Mouse (Mus musculus) heart, postnatal 14 days (tissue): ENCODE measurements around the gene Wfdc1. TPM values are rescaled to one million over a fixed set of nuclear protein-coding genes. Genes with fewer than 3 reads are reported as not detected.

Experiments used
- DNase-seq, 2 experiments: peaks; one replicate each; pipeline ENCODE4 v3.0.0; 2021 to 2022
- intact Hi-C: fragments of 180-260 bp; cut with DNase I; formaldehyde crosslinking; loops from one replicate; pipeline ENCODE4 v1.15.1; 2025
- long read RNA-seq, 2 experiments: library from polyadenylated mRNA; stranded (forward); transcript quantifications; one replicate each; pipeline ENCODE4 v2.0.0; 2021
- total RNA-seq, 2 experiments: library from RNA; stranded (reverse); gene quantifications; 2 replicates each; pipeline ENCODE4 v1.2.3; 2021

Wfdc1 gene
- 10 to 100 TPM; 48.2 to 51.1 TPM for total RNA-seq
- long read RNA-seq, experiment 1, transcript Wfdc1-201 (7 exons, 1,371 nt) = major isoform, 47 of 55 reads
- long read RNA-seq, experiment 1, partial matches to known transcripts = 1 of 55 reads
- long read RNA-seq, experiment 1, other reads (novel, unspliced or antisense) = 5 of 55 reads
- long read RNA-seq, experiment 2, transcript Wfdc1-201 (7 exons, 1,371 nt) = major isoform, 25 of 30 reads
- long read RNA-seq, experiment 2, partial matches to known transcripts = 1 of 30 reads
- long read RNA-seq, experiment 2, other reads (novel, unspliced or antisense) = 4 of 30 reads

DNA sequence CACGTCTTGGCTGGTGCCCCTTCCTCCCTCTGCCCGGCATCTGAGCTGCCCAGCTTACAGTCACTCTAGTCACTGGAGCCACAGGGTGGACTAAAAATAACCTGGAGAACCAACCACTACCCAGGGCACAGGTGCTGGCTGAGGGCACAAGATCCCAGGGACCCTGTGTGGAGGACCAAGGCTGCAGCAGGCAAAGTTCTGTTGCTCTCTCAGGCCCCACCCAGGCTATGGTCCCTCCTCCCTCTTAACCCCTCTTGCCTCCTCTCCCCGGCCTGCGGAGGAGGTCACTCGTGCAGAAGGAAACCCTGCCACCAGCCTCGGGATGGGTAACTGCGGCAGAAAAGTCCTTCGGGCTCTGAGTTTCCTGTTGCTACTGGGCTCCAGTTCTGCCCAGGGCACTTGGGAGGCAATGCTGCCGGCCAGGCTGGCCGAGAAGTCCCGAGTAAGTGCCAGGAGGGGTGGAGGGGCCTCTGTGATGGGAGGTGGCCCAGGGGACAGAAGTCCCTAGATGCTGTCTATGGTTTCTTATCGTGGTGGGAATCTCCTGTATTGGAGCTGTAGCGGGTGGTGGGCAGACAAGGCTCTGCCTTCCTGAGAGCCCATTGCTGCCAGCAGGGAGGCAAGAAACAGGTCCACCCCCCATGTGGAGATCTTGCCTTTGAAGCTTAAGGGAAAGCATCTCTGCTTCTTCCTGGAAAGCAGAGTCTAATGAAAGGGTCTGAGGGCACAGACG lies at the start of gene Wfdc1:
TSS of gene Wfdc1 (plus strand) at position 147 of the 733 bp plus-strand sequence.
- DNase-seq = peak; percentile 48 to 64
- intact Hi-C loops = no loop called here

- intact Hi-C loops = no loop called here
- no peak for DNase-seq
Observed at GRCm38 (mm10) chr8:119616811-119617210, 49.4 kb upstream of the Wfdc1 start.

GRCm38 (mm10) chr8:119617586-119617985 lies 48.6 kb upstream of the Wfdc1 start:
- DNase-seq = peak in 1 of 2 experiments; percentile 26
- intact Hi-C loops = no loop called here

DNA sequence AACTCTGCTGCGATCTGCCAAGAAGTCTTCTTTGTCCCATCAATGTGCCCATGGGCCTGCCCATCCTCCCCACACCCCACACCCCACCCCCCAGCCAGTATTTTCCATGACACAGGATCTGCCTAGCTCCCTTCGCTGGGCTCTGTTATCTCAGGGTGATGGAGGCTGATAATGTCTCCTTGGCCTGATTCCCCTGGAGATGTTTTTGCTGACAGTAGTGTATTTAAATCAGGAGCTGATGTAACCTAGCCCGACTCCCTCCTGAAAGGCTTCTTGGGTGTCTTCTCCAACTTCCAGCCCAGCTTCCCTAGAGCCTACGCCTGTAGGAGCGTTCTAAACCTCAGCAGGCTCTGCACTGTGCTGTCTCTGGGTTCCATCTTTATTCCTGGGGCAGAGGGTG lies 47.3 kb upstream of the Wfdc1 start:
- intact Hi-C loops = no loop called here
- DNase-seq = no peak

DNA sequence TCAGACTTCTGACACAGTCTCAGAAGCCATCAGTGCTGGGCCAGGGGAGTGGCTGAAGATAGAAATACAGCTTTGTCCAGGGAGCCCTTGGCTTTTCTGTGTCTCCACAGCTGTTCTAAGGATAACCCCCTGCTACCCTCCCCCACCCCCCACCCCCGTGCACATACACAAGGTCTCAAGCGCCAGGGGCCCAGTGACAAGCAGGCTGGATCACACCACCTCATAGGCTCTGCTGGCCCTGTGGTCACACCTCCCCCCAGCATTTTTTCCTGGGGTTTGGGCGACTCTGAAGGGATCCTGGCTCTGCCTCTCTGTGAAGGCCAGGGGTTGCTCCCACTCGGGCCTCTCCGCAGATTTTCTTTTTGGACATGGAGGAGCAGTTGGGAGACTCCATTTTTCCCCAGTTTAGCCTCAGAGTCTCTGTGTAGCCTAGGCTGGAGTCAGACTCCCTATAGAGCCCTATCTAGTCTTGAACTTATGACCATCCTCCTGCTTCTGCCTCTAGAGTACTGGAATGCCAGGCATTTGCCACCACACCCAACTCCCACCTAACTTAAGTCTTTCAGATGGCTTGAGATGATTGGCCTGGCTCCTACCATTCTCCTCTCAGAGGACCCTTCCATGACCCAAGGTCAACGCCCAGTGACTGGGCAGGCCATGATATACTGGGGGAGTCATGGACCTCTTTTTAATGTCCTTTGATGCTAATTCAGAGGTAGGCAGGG lies 45.9 kb upstream of the Wfdc1 start:
- intact Hi-C loops = no loop called here
- no peak for DNase-seq

- intact Hi-C loops = no loop called here
- no peak for DNase-seq
Observed at GRCm38 (mm10) chr8:119620848-119621465, 45.2 kb upstream of the Wfdc1 start.

DNA sequence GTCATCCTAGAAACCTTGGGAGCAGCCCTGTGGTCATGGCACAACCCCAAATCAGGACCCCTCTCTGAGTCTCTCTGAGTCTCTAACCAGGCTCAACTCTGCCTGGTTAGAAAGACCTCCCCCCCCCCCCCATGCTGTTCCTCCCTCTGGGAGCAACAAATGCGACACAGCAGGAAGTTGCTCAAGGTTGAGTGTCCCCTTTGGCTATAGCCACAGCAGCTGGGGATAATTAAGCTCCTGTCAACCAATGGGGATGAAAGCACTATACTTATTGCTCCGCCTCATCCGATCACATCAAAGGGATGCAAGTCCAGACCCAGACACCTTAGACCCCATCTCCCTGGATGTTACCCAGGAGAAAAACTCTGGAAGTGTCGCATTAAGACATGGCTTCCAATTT lies 43.6 kb upstream of the Wfdc1 start:
- no peak for DNase-seq
- intact Hi-C loops = no loop called here

DNA sequence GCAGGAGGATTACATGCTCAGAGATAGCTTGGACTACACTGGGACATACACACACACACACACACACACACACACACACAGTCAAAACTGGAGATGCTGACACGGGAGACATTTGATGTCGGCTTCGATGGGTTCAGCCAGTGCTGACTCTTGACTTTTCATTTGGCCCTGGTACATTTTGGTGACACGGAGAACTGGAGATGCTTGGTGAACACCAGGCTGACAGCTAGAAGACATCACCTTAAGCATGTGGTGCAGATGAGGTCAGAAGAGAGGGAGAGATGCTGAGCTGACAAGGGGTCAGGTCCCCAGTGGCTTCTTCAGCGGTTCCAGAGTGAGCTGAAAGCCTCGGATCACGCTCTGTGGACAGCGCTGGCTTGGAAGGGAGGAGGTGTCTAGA lies 43.1 kb upstream of the Wfdc1 start:
- DNase-seq = no peak
- intact Hi-C loops = no loop called here

- intact Hi-C loops = no loop called here
- no peak for DNase-seq
Observed at GRCm38 (mm10) chr8:119623744-119624143, 42.4 kb upstream of the Wfdc1 start.

DNA sequence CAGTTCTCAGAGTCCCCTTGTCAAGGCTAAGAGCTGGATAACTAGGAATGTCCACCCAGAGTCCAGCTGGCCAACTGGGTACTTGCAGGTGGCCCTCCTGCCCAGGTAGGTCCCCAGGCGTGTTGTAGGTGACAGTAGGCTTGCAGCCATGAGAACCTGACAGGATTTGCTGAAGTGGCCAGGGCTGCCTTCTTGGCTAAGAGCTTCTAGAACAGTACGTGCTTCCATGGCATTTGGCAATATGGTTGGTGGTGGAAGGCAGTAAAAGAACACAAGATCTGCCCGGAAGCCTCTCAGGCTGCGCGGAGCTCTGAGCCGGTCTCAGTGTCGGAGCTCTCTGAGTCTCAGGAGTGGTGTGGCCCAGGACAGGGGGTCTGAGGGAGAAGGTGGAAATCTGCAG lies 41.2 kb upstream of the Wfdc1 start:
- intact Hi-C loops = no loop called here
- DNase-seq = no peak

GRCm38 (mm10) chr8:119625788-119626187 lies 40.4 kb upstream of the Wfdc1 start:
- intact Hi-C loops = no loop called here
- DNase-seq = no peak

DNA sequence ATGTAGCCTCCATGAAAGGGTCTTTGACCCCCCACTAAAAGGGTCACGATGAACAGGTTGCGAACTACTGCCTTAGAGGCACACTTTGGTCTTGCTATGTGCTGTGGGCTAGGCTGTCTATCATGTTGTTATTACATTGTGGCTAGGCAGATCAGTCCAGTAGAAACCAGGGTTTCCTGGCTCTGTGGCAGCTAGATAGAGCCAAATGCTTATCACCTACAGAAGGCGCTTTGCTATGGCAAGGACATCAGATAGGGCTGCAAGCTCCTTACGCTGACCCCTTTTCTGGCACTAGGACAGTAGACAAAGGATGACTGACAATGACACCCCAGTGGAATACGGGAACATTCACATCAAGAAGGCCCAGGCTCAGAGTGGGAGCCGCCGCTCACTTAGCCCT lies 39.0 kb upstream of the Wfdc1 start:
- no peak for DNase-seq
- intact Hi-C loops = no loop called here

- intact Hi-C loops = no loop called here
- DNase-seq = no peak
Observed at GRCm38 (mm10) chr8:119627613-119628359, 38.4 kb upstream of the Wfdc1 start.

- intact Hi-C loops = no loop called here
- DNase-seq = no peak
Observed at GRCm38 (mm10) chr8:119630841-119631240, 35.3 kb upstream of the Wfdc1 start.

- intact Hi-C loops = no loop called here
- no peak for DNase-seq
Observed at GRCm38 (mm10) chr8:119632246-119632645, 33.9 kb upstream of the Wfdc1 start.

DNA sequence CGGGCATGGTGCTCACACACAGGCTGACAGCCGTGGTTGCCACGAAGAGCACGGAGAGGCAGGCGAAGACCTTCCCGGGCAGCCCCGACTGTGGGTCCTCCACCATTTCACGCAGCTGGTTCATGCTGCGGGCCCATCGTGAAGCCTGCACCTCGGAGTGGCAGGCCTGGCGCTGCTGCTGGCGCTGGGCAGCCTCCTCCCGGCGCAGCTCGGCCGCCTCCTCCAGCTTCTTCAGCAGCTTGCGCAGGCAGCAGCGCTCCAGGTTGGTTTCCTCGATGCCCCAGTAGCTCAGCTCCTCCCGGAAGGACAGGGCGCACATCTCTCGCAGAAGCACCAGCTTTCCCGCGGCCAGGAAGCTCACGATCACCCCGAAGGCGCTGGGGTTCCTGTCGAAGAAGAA lies 33.3 kb upstream of the Wfdc1 start:
- no peak for DNase-seq

GRCm38 (mm10) chr8:119634616-119635336 lies 31.4 kb upstream of the Wfdc1 start:
- intact Hi-C loops = no loop called here
- no peak for DNase-seq

More for the DNA sequence above, 33.3 kb upstream of the Wfdc1 start:
- intact Hi-C loops = no loop called here

DNA sequence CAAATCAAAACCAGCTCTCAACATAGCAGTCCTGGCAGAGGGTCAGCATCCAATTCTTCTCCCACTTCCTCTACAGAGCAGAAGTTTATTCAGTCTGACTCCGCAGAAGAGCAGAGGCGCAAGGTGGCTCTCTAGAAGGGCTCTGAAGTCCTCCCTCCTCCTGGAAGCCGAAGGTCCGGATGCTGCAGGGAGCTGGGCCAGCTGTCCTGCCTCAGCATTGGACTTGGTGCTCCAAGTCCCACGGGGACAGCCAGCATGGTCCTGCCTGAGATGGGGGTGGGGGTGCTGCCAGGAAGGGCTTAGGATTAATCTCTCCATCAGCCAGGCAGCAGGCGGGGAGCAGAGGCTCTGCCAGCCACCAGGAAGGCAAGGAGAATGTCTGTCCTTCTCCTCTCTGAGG lies 30.8 kb upstream of the Wfdc1 start, which contains the start of gene Kcng4:
TSS of gene Kcng4 (minus strand) at position 303 of the 400 bp plus-strand sequence.
- intact Hi-C loops = no loop called here
- peak in 1 of 2 experiments; percentile 29 for DNase-seq

DNA sequence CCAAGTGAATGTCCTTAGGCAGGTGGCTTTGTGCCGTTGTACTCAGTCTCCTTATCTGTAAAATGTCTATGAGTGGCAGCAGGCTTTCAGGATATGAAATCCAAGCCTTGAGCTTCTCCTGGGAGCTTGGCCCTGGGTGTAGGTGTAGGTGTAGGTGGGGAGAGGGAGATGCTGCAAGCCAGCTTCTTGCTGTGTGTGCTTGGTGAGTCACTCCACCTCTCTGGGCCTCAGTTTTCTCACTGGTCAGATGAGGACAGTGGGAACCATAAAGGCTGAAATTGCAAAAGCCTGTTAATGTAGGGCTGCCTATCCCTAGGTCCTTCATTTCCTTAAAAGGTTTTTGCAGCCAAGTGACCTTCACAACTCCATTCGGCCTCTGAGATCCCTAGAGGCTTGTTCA lies 30.2 kb upstream of the Wfdc1 start:
- DNase-seq = no peak
- intact Hi-C loops = no loop called here

- intact Hi-C loops = no loop called here
- DNase-seq = no peak
Observed at GRCm38 (mm10) chr8:119636766-119637165, 29.4 kb upstream of the Wfdc1 start.
